Mouse (Mus musculus): ENCODE results near the gene Dnaaf2.
"Not testable (repeated sequence)": the region's sequence is repeated elsewhere in the genome, so short reads cannot be mapped to it uniquely, and the experiment has no call there.

Dnaaf2 gene

DNA sequence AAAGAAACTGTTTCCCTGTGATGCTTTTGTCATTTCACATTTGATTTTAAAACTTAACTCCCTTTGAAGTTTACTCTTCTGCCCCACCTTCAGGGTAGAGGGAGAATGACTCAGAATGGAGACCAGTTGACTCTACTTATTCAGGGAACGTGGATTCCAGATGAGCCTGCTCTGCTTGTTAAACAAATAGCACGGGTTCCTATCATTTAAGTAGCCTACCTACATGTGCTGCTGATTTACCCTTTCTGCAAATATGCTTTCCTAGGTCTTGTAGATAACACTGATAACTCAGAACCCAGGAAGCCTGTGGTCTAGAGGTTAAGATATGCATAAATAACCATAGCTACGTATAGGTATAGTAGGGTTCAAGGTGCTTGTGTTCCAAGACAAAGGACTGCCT lies 33.3 kb downstream of the Dnaaf2 start:
- DNase-seq (ENCODE audit: low spot score) = no peak

- DNase-seq (ENCODE audit: low spot score) = not testable (repeated sequence)
Observed at GRCm38 (mm10) chr12:69163586-69163985, 34.6 kb downstream of the Dnaaf2 start.

GRCm38 (mm10) chr12:69160677-69161076 lies 37.6 kb downstream of the Dnaaf2 start:
- DNase-seq (ENCODE audit: low spot score) = not testable (repeated sequence)

DNA sequence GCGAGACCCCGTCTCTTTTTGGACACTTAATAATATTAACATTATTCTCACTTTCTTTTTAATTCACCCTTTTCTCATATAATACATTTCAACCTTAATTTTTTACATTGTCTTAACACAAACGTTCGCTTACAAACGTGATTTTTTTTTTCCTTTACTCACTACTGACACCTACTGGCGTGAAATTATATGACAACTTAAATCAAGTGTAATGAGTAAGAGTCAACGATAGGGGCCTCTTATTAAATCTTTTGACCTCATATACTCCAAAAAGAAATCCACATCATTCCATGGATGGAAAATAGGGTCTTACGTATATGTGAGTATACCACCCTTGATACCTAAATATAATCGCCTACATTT lies 38.7 kb downstream of the Dnaaf2 start:
- peak; percentile 43 for DNase-seq (ENCODE audit: low spot score)

DNA sequence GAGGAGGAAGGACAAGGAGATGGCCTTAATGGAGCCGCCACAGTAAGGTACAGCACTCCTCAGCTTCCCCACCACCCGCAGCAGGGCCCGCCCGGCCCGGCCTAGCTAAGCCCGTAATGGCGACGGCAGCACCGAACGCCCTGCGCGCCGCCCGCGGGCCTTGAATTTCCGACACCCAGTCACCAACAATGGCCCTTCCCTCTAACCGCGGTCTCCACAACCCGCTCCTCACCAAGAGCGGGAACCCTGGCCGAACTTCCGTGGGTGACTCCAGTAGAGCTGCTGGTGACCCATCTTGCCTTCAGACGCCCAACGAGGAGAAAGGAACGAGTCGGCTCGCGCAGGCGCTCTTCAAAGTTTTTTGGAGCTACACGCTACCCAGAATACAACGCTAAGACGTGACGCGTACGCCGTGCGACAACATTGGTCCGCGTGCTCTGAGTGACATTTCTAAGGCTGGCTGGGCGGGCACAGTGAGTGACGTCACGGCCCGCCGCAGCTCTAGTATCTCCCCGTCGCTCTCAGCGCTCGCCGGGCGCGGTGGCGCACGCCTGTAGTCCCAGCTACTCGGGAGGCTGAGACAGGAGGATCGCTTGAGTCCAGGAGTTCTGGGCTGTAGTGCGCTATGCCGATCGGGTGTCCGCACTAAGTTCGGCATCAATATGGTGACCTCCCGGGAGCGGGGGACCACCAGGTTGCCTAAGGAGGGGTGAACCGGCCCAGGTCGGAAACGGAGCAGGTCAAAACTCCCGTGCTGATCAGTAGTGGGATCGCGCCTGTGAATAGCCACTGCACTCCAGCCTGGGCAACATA lies 39.3 kb downstream of the Dnaaf2 start, which contains the start of gene Rps29:
TSS of gene Rps29 (minus strand) at position 422 of the 813 bp plus-strand sequence.
- peak; percentile 100 for DNase-seq (ENCODE audit: low spot score)

- peak; percentile 39 for DNase-seq (ENCODE audit: low spot score)
Observed at GRCm38 (mm10) chr12:69158366-69158764, 39.9 kb downstream of the Dnaaf2 start.

DNA sequence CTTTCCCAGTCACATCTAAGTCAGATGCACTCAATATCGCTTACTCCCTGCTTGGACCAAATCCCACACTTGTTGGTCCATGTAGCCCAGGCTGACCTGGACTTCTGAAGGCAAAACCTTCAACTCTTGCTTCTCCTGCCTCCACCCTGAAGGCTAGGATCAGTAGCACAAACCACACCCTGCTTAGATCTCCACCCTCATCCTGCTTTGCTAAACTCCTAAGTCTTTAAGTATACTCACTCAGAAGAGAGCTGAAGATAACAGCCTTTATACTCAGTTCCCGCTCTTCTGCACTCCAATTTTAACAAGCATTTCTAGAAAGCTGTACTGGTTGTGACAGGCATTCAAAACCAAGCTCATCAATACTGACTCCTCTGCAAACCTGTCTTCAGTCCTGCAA lies 41.1 kb downstream of the Dnaaf2 start:
- DNase-seq (ENCODE audit: low spot score) = no peak

DNA sequence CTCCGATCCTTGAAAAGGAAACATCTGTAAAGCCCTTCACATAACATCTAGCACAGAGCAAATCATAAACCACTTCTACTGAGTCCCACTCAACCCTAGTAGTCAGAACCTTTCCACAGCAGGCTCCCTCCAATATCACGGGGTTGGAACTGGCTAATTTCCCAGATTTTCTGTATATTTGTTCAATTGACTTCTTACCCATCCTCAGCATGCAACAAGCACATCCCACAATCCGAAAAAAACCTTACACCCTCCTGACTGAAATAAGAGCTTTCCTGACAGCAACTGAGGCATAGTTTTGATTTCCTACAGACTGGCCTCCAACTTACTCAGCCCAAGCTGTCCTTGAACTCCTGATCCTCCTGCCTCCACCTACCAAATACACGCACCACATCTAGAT lies 41.8 kb downstream of the Dnaaf2 start:
- DNase-seq (ENCODE audit: low spot score) = no peak

DNA sequence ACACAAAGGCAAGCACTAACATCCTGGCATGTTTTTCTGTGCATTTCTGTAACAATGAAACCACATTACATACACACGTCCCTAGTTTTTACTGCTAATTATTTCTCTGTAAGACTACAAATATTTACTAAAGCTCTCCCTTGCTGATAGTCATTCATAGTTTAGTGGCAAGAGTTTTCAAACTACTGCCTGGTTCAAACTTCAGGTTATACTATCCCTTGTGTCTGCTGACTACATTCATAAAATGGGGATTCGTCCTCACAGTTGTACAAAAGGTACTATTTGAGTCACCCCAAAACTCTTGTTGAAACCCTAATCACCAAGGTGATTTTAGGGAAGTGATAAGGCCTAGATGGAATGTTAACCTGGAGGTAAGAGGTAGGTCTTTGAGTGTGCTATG lies 42.3 kb downstream of the Dnaaf2 start:
- DNase-seq (ENCODE audit: low spot score) = no peak

- no peak for DNase-seq (ENCODE audit: low spot score)
Observed at GRCm38 (mm10) chr12:69150049-69150448, 48.2 kb downstream of the Dnaaf2 start.

- no peak for DNase-seq (ENCODE audit: low spot score)
Observed at GRCm38 (mm10) chr12:69147166-69147735, 51.0 kb downstream of the Dnaaf2 start.

GRCm38 (mm10) chr12:69143460-69143859 lies 54.8 kb downstream of the Dnaaf2 start:
- DNase-seq (ENCODE audit: low spot score) = no peak

DNA sequence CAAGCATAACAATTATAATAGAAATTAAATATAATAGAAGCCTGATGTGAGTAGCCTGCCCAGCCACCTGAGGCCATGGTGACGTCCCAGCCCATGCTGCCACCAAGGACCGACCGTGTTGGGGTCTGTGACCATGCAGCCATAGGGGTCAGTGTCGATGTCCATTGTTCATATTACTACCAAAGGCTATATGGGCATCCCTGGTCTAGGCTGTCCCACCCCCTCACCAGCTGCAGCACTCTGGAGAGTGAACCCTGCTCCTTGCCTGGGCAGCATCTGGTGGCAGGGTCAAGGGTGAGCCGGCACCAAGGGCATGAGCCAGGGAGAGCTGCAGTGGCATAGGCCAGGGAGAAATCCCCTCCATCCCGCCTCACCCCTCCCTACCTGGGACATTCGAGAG lies 58.4 kb downstream of the Dnaaf2 start:
- no peak for DNase-seq (ENCODE audit: low spot score)

- no peak for DNase-seq (ENCODE audit: low spot score)
Observed at GRCm38 (mm10) chr12:69139201-69139600, 59.0 kb downstream of the Dnaaf2 start.
